25 mouse cellular contexts compared by ENCODE assay signal in genomic region chr2:70811476-70811875, GRCm38 (mm10).
"Had no signal": no experiment of that assay in that cellular context is flagged by ENCODE, and none has a peak within 500 bp of the region (broad histone marks: within the 10 kb centered on the region; RNA-seq: fewer than 3 reads in every experiment).

No protein-coding gene starts in this region.

- H3K4me1 ChIP-seq: hindbrain, embryonic 12.5 days had no signal

- H3K27ac ChIP-seq: gastrocnemius, adult 2 months; heart, adult 2 months; hindbrain, embryonic 10.5 days; hindbrain, embryonic 12.5 days; hindbrain, embryonic 14.5 days; intestine, embryonic 15.5 days; limb, embryonic 13.5 days; limb, embryonic 15.5 days had no signal

- H3K9me3 ChIP-seq: heart, embryonic 12.5 days; hindbrain, embryonic 10.5 days; hindbrain, embryonic 12.5 days; intestine, embryonic 15.5 days; limb, embryonic 13.5 days; limb, embryonic 15.5 days had no signal

- ATAC-seq: hindbrain, embryonic 16.5 days; inflammation-experienced regulatory T-cells, adult 6 months; intestine, embryonic 15.5 days; intestine, postnatal 0 days had no signal

- H3K27me3 ChIP-seq: heart, embryonic 12.5 days; hindbrain, embryonic 12.5 days; intestine, embryonic 15.5 days; limb, embryonic 13.5 days; limb, embryonic 15.5 days had no signal

- H3K9ac ChIP-seq: heart, embryonic 12.5 days; hindbrain, embryonic 12.5 days; hindbrain, embryonic 14.5 days; intestine, embryonic 15.5 days; limb, embryonic 13.5 days; limb, embryonic 15.5 days had no signal

- H3K36me3 ChIP-seq: heart, embryonic 12.5 days; hindbrain, embryonic 10.5 days; hindbrain, embryonic 12.5 days; intestine, embryonic 15.5 days; limb, embryonic 13.5 days; limb, embryonic 15.5 days had no signal

- H3K4me2 ChIP-seq: heart, embryonic 12.5 days; hindbrain, embryonic 12.5 days; hindbrain, embryonic 14.5 days; intestine, embryonic 15.5 days; limb, embryonic 13.5 days; limb, embryonic 15.5 days had no signal

- H3K4me3 ChIP-seq: gastrocnemius, adult 2 months; heart, adult 2 months; heart, embryonic 12.5 days; hindbrain, embryonic 10.5 days; hindbrain, embryonic 12.5 days; intestine, embryonic 15.5 days; limb, embryonic 13.5 days; limb, embryonic 15.5 days had no signal

- DNase-seq: gastrocnemius, adult 2 months; gastrocnemius, postnatal 10 days; gastrocnemius, postnatal 25 days; heart, adult 11 months; heart, adult 2 months; heart, postnatal 10 days; heart, postnatal 4 days; kidney, adult 18-20 months; kidney, adult 8-10 months; kidney, postnatal 10 days; kidney, postnatal 25 days; kidney, postnatal 4 days; layer of hippocampus, adult 9-11 months; layer of hippocampus, postnatal 36 days; left cerebral cortex, postnatal 4 days had no signal
